Mouse (Mus musculus): ENCODE results near the gene Zfp646. TPM values are rescaled to one million over a fixed set of nuclear protein-coding genes. Genes with fewer than 3 reads are reported as not detected.
A peak's percentile ranks its signal among the peaks of the same experiment; 100 is the strongest.

The Zfp646 gene
- polyA plus RNA-seq, 1 experiment from 2014 or later = 14.9 TPM

GRCm38 (mm10) chr7:127874812-127875626 lies 1.0 kb upstream of the Zfp646 start:
- Histone ChIP-seq H3K9me3 (replicated peaks; ENCODE audit: control insufficient read depth, low read length) (no peaks in the 10 kb centered on the region), H3K27me3 (ENCODE audit: control insufficient read depth, insufficient read depth, low read length) (no peaks in the 10 kb centered on the region), H3K4me1 (ENCODE audit: control insufficient read depth, insufficient read depth, low read length) (no peaks in the 10 kb centered on the region), H3K4me3 (ENCODE audit: low read depth, low read length) (peak overlapping the region; percentile 93), H3K27ac (replicated peaks; ENCODE audit: low read depth, low read length) (peak overlapping the region; percentile 96), H3K36me3 (replicated peaks; ENCODE audit: control insufficient read depth, insufficient read depth, low read depth, low read length) (peaks cover 16% of the 10 kb centered on the region), H3K4me2 (ENCODE audit: low read depth, low read length) (peak overlapping the region; percentile 52), H3K9ac (replicated peaks; ENCODE audit: low read length) (peak overlapping the region; percentile 99)
- WGBS = 5% methylated on average over 20 of the region's 20 CpGs
- DNase-seq (ENCODE audit: low spot score) (peak; percentile 52), ATAC-seq (replicated peaks; ENCODE audit: insufficient number of reproducible peaks, low FRiP score, low TSS enrichment, low read depth) (peak; percentile 3; the same call in 1 of the 2 replicates)

GRCm38 (mm10) chr7:127875627-127876001 lies 407 bp upstream of the Zfp646 start:
- H3K36me3 ChIP-seq (replicated peaks; ENCODE audit: control insufficient read depth, insufficient read depth, low read depth, low read length) = peaks cover 19% of the 10 kb centered on the region
- peak overlapping the region; percentile 93 for H3K4me3 ChIP-seq (ENCODE audit: low read depth, low read length)
- H3K4me2 ChIP-seq (ENCODE audit: low read depth, low read length) = peak overlapping the region; percentile 70
- peak; percentile 99 for DNase-seq (ENCODE audit: low spot score)
- H3K27ac ChIP-seq (replicated peaks; ENCODE audit: low read depth, low read length) = peak overlapping the region; percentile 96
- ATAC-seq (replicated peaks; ENCODE audit: insufficient number of reproducible peaks, low FRiP score, low TSS enrichment, low read depth) = peak; percentile 96
- no peaks in the 10 kb centered on the region for H3K27me3 ChIP-seq (ENCODE audit: control insufficient read depth, insufficient read depth, low read length)
- H3K4me1 ChIP-seq (ENCODE audit: control insufficient read depth, insufficient read depth, low read length) = no peaks in the 10 kb centered on the region
- no peaks in the 10 kb centered on the region for H3K9me3 ChIP-seq (replicated peaks; ENCODE audit: control insufficient read depth, low read length)
- H3K9ac ChIP-seq (replicated peaks; ENCODE audit: low read length) = peak overlapping the region; percentile 99
- 0% methylated on average over 43 of the region's 43 CpGs for WGBS

GRCm38 (mm10) chr7:127876467-127877348 lies 687 bp downstream of the Zfp646 start, which contains the start of gene Zfp668:
TSS of gene Zfp668 (minus strand) at chr7:127876828.
- Histone ChIP-seq H3K36me3 (replicated peaks; ENCODE audit: control insufficient read depth, insufficient read depth, low read depth, low read length) (peaks cover 28% of the 10 kb centered on the region), H3K27ac (replicated peaks; ENCODE audit: low read depth, low read length) (peak within 1 kb of the TSS; percentile 96), H3K4me1 (ENCODE audit: control insufficient read depth, insufficient read depth, low read length) (no peaks in the 10 kb centered on the region), H3K27me3 (ENCODE audit: control insufficient read depth, insufficient read depth, low read length) (no peaks in the 10 kb centered on the region), H3K9ac (replicated peaks; ENCODE audit: low read length) (peak within 1 kb of the TSS; percentile 99), H3K4me3 (ENCODE audit: low read depth, low read length) (peak within 1 kb of the TSS; percentile 93), H3K9me3 (replicated peaks; ENCODE audit: control insufficient read depth, low read length) (no peaks in the 10 kb centered on the region), H3K4me2 (ENCODE audit: low read depth, low read length) (peak within 1 kb of the TSS; percentile 70)
- DNase-seq (ENCODE audit: low spot score) (peak; percentile 97), ATAC-seq (replicated peaks; ENCODE audit: insufficient number of reproducible peaks, low FRiP score, low TSS enrichment, low read depth) (peak; percentile 53)
- WGBS = under 1% methylated on average over 60 of the region's 60 CpGs

GRCm38 (mm10) chr7:127879301-127879700 lies 3.3 kb downstream of the Zfp646 start:
- Histone ChIP-seq H3K27me3 (ENCODE audit: control insufficient read depth, insufficient read depth, low read length) (no peaks in the 10 kb centered on the region), H3K27ac (replicated peaks; ENCODE audit: low read depth, low read length) (no peak overlapping the region), H3K4me3 (ENCODE audit: low read depth, low read length) (no peak overlapping the region), H3K4me1 (ENCODE audit: control insufficient read depth, insufficient read depth, low read length) (no peaks in the 10 kb centered on the region), H3K36me3 (replicated peaks; ENCODE audit: control insufficient read depth, insufficient read depth, low read depth, low read length) (peaks cover 41% of the 10 kb centered on the region), H3K9me3 (replicated peaks; ENCODE audit: control insufficient read depth, low read length) (no peaks in the 10 kb centered on the region), H3K4me2 (ENCODE audit: low read depth, low read length) (no peak overlapping the region), H3K9ac (replicated peaks; ENCODE audit: low read length) (no peak overlapping the region)
- DNase-seq (ENCODE audit: low spot score) = no peak
- WGBS = 98% methylated on average over 9 of the region's 9 CpGs
- no peak for ATAC-seq (replicated peaks; ENCODE audit: insufficient number of reproducible peaks, low FRiP score, low TSS enrichment, low read depth)

- WGBS = 83% methylated on average over 12 of the region's 12 CpGs
- ATAC-seq (replicated peaks; ENCODE audit: insufficient number of reproducible peaks, low FRiP score, low TSS enrichment, low read depth) (no peak), DNase-seq (ENCODE audit: low spot score) (no peak)
- H3K4me1 ChIP-seq (ENCODE audit: control insufficient read depth, insufficient read depth, low read length) = no peaks in the 10 kb centered on the region
- H3K27ac ChIP-seq (replicated peaks; ENCODE audit: low read depth, low read length) = no peak overlapping the region
- no peaks in the 10 kb centered on the region for H3K9me3 ChIP-seq (replicated peaks; ENCODE audit: control insufficient read depth, low read length)
- H3K27me3 ChIP-seq (ENCODE audit: control insufficient read depth, insufficient read depth, low read length) = no peaks in the 10 kb centered on the region
- H3K4me3 ChIP-seq (ENCODE audit: low read depth, low read length) = no peak overlapping the region
- H3K4me2 ChIP-seq (ENCODE audit: low read depth, low read length) = no peak overlapping the region
- peaks cover 44% of the 10 kb centered on the region for H3K36me3 ChIP-seq (replicated peaks; ENCODE audit: control insufficient read depth, insufficient read depth, low read depth, low read length)
- no peak overlapping the region for H3K9ac ChIP-seq (replicated peaks; ENCODE audit: low read length)
Observed at GRCm38 (mm10) chr7:127880431-127880830, 4.4 kb downstream of the Zfp646 start.

GRCm38 (mm10) chr7:127885951-127886350 lies 9.9 kb downstream of the Zfp646 start:
- H3K36me3 ChIP-seq (replicated peaks; ENCODE audit: control insufficient read depth, insufficient read depth, low read depth, low read length) = peaks cover 31% of the 10 kb centered on the region
- ATAC-seq (replicated peaks; ENCODE audit: insufficient number of reproducible peaks, low FRiP score, low TSS enrichment, low read depth) = no peak
- no peak for DNase-seq (ENCODE audit: low spot score)
- no peaks in the 10 kb centered on the region for H3K9me3 ChIP-seq (replicated peaks; ENCODE audit: control insufficient read depth, low read length)
- WGBS = 64% methylated on average over 6 of the region's 6 CpGs
- H3K4me3 ChIP-seq (ENCODE audit: low read depth, low read length) = no peak overlapping the region
- H3K27ac ChIP-seq (replicated peaks; ENCODE audit: low read depth, low read length) = no peak overlapping the region
- no peak overlapping the region for H3K9ac ChIP-seq (replicated peaks; ENCODE audit: low read length)
- H3K27me3 ChIP-seq (ENCODE audit: control insufficient read depth, insufficient read depth, low read length) = no peaks in the 10 kb centered on the region
- H3K4me1 ChIP-seq (ENCODE audit: control insufficient read depth, insufficient read depth, low read length) = no peaks in the 10 kb centered on the region
- H3K4me2 ChIP-seq (ENCODE audit: low read depth, low read length) = no peak overlapping the region

- H3K36me3 ChIP-seq (replicated peaks; ENCODE audit: control insufficient read depth, insufficient read depth, low read depth, low read length) = peaks cover 25% of the 10 kb centered on the region
- H3K4me2 ChIP-seq (ENCODE audit: low read depth, low read length) = no peak overlapping the region
- no peaks in the 10 kb centered on the region for H3K9me3 ChIP-seq (replicated peaks; ENCODE audit: control insufficient read depth, low read length)
- no peak overlapping the region for H3K9ac ChIP-seq (replicated peaks; ENCODE audit: low read length)
- no peaks in the 10 kb centered on the region for H3K27me3 ChIP-seq (ENCODE audit: control insufficient read depth, insufficient read depth, low read length)
- no peak overlapping the region for H3K4me3 ChIP-seq (ENCODE audit: low read depth, low read length)
- no peaks in the 10 kb centered on the region for H3K4me1 ChIP-seq (ENCODE audit: control insufficient read depth, insufficient read depth, low read length)
- WGBS = 91% methylated on average over 6 of the region's 6 CpGs
- ATAC-seq (replicated peaks; ENCODE audit: insufficient number of reproducible peaks, low FRiP score, low TSS enrichment, low read depth) (no peak), DNase-seq (ENCODE audit: low spot score) (no peak)
- H3K27ac ChIP-seq (replicated peaks; ENCODE audit: low read depth, low read length) = no peak overlapping the region
Observed at GRCm38 (mm10) chr7:127886551-127886950, 10.5 kb downstream of the Zfp646 start.
